Mouse (Mus musculus): ENCODE data around the gene 2410015M20Rik. TPM values are rescaled to one million over a fixed set of nuclear protein-coding genes. Genes with fewer than 3 reads are reported as not detected.
"Not testable (repeated sequence)": the region's sequence is repeated elsewhere in the genome, so short reads cannot be mapped to it uniquely, and the experiment has no call there.

Gene 2410015M20Rik
- polyA plus RNA-seq, 1 experiment from 2014 or later: 192 TPM

DNA sequence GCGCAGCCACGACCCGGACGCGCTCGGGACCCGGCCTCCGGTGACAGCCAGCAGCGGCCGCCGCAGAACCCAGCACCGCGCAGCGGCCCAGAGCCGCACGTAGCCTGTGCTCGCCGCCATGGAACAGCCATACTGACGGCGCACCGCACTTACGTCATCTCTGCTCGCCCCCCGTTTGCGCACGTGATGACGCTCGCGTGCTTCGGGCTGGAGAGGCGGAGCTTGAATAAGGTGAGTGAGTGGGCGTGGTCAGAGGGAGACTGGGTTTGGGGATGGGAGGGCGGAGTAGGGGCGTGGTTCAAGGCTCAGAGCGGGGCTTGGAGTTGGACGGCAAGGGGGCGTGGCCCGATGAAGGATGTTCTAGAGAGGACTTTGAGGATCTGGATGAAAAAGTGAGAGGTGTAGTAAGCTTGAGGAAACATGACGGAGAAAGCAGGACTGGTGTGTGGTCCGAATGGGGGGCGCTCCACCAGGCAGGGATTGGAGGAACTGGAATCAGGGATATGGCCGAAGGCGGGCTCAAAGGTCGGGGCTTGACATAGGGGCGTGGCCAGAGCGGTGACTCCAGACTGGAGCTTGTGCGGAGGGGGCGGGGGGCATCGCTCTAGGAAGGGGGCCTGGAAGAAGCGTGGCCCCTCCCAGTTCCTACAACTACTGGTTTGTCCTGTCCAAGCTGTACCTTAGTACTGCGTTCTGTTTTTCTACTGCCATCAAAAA lies 17.3 kb upstream of the 2410015M20Rik start, which contains the start of gene Lonp1:
Gene Lonp1 (minus strand): TSS at position 134 of the 717 bp plus-strand sequence.
- H3K27ac ChIP-seq: no peak within 1 kb of the TSS
- H3K4me1 ChIP-seq: peaks cover 23% of the 10 kb centered on the region
- H3K4me2 ChIP-seq (replicated peaks): peak within 1 kb of the TSS; percentile 95
- H3K9ac ChIP-seq: peak within 1 kb of the TSS; percentile 84
- ATAC-seq (ENCODE audit: low FRiP score, low read depth): peak; percentile 92
- H3K36me3 ChIP-seq: peaks cover 16% of the 10 kb centered on the region
- WGBS: under 1% methylated on average over 51 of the region's 51 CpGs
- H3K9me3 ChIP-seq: no peaks in the 10 kb centered on the region
- H3K4me3 ChIP-seq: peak within 1 kb of the TSS; percentile 98
- H3K27me3 ChIP-seq (replicated peaks): no peaks in the 10 kb centered on the region

DNA sequence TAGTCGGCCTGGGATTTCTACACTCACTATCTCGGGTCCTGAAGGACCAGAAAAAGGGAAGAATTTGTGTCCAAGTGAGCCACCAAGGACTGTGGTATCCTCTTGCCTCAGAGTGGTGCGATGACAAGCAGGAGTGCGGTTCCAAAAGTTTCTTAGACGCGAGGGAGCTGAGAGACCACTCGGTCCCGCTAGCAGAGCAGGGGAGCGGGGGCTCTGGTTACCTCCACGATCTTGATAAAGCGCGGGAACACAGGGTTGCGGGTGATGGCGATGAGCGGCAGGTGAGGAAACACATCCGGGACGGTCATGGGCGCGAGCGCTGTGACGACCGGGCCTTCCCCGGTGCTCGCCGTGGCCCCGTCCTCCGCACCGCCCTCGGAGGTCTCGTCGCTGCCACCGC lies 16.7 kb upstream of the 2410015M20Rik start:
- peak overlapping the region; percentile 84 for H3K9ac ChIP-seq
- H3K4me1 ChIP-seq: peaks cover 23% of the 10 kb centered on the region
- no peak; the same call in 1 of the 2 replicates for ATAC-seq (ENCODE audit: low FRiP score, low read depth)
- H3K4me2 ChIP-seq (replicated peaks): peak overlapping the region; percentile 95
- H3K27me3 ChIP-seq (replicated peaks): no peaks in the 10 kb centered on the region
- no peaks in the 10 kb centered on the region for H3K9me3 ChIP-seq
- 1% methylated on average over 32 of the region's 32 CpGs for WGBS
- no peak overlapping the region for H3K27ac ChIP-seq
- H3K4me3 ChIP-seq: peak overlapping the region; percentile 98
- peaks cover 22% of the 10 kb centered on the region for H3K36me3 ChIP-seq

DNA sequence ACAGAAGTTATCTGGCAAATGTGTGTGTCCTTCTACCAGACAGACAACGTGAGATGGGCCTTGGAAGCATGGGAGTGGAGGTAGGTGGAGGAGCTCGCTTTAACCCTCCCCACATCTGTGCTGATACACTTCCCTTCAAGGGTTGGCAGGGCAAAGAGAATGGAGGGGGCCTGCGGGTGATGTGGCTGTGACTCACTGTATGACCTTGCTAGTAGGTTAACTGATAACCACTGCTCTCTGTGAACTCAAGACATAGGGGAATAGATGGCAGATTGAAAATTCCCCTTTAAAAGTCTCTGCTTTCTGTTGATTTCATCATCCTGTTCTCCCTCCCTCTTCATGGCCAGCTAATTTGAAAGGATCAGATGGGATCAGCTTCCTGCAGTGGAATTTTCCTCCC lies 15.9 kb upstream of the 2410015M20Rik start:
- ATAC-seq (ENCODE audit: low FRiP score, low read depth): no peak

DNA sequence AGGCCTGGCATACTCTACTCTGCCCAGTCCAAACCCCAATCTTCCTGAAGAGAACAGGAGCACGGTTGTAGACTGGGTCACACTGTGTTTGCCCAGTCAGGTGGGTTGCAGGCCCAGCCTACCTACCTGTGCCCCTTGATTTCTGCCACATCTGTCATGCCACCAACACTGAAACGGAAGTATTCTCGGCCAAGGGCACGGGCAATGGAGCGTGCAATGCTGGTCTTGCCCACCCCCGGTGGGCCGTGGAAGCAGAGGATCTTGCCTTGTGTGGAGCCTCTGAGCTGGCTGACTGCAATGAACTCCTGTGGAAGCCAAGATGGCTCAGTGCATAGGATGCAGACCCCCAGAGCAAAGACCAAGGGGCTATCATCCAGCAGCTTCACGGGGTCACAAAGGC lies 8.1 kb upstream of the 2410015M20Rik start:
- no peak for ATAC-seq (ENCODE audit: low FRiP score, low read depth)
- no peak overlapping the region for H3K4me3 ChIP-seq
- H3K4me1 ChIP-seq: peaks cover 15% of the 10 kb centered on the region
- H3K4me2 ChIP-seq (replicated peaks): no peak overlapping the region
- no peaks in the 10 kb centered on the region for H3K27me3 ChIP-seq (replicated peaks)
- H3K36me3 ChIP-seq: peaks cover 83% of the 10 kb centered on the region
- no peak overlapping the region for H3K27ac ChIP-seq
- 94% methylated on average over 8 of the region's 8 CpGs for WGBS
- no peak overlapping the region for H3K9ac ChIP-seq
- no peaks in the 10 kb centered on the region for H3K9me3 ChIP-seq

More for the DNA sequence above, 15.9 kb upstream of the 2410015M20Rik start:
- Histone ChIP-seq H3K4me1 (peaks cover 23% of the 10 kb centered on the region), H3K4me3 (no peak overlapping the region), H3K36me3 (peaks cover 28% of the 10 kb centered on the region), H3K27ac (no peak overlapping the region), H3K9me3 (no peaks in the 10 kb centered on the region), H3K9ac (no peak overlapping the region), H3K27me3 (replicated peaks) (no peaks in the 10 kb centered on the region), H3K4me2 (replicated peaks) (peak overlapping the region; percentile 95)
- WGBS: 88% methylated on average over 3 of the region's 3 CpGs

DNA sequence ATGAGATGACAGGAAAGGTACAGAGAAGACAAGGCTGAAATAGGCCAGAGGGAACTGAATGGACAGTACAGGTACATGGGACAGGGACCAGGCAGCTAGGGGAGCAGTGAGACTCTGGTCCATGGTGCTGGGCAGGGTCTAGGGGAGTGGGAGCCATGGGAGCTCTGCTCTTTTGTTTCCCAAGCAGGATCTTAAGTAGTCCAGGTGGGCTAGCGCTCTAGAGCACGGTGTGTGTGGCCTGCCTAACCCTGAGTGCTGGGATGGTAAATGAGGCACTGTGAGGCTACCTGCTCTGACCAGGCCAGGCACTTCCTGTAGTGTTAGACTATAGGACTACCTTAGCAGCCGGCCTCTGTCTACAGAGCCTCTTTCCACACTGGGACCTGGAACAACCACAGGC lies 7.2 kb upstream of the 2410015M20Rik start:
- Histone ChIP-seq H3K9ac (no peak overlapping the region), H3K9me3 (no peaks in the 10 kb centered on the region), H3K4me3 (no peak overlapping the region), H3K36me3 (peaks cover 74% of the 10 kb centered on the region), H3K4me2 (replicated peaks) (no peak overlapping the region), H3K27ac (no peak overlapping the region), H3K4me1 (peaks cover 15% of the 10 kb centered on the region), H3K27me3 (replicated peaks) (no peaks in the 10 kb centered on the region)
- no peak for ATAC-seq (ENCODE audit: low FRiP score, low read depth)
- 89% methylated on average over 3 of the region's 3 CpGs for WGBS

DNA sequence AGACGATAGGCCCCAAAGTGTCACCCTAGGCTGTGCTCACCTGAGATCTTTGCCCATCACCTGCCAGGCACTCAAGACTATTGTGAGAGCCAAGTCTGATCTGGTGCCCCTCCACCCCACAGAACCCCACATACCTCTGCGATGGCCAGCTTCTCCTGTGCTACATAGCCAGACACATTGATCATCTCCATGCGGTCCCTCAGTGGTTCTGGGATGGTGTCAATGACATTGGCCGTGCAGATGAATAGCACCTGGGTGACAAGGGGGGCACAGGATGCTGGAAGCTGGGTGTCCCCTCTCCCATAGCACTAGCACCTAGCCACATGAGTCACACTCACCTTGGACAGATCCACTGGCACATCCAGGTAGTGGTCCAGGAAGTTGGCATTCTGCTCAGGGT lies 6.2 kb upstream of the 2410015M20Rik start:
- H3K4me3 ChIP-seq: no peak overlapping the region
- no peak for ATAC-seq (ENCODE audit: low FRiP score, low read depth)
- H3K4me2 ChIP-seq (replicated peaks): no peak overlapping the region
- H3K4me1 ChIP-seq: peaks cover 15% of the 10 kb centered on the region
- peaks cover 66% of the 10 kb centered on the region for H3K36me3 ChIP-seq
- H3K9ac ChIP-seq: no peak overlapping the region
- no peak overlapping the region for H3K27ac ChIP-seq
- H3K27me3 ChIP-seq (replicated peaks): no peaks in the 10 kb centered on the region
- no peaks in the 10 kb centered on the region for H3K9me3 ChIP-seq
- 89% methylated on average over 4 of the region's 4 CpGs for WGBS

DNA sequence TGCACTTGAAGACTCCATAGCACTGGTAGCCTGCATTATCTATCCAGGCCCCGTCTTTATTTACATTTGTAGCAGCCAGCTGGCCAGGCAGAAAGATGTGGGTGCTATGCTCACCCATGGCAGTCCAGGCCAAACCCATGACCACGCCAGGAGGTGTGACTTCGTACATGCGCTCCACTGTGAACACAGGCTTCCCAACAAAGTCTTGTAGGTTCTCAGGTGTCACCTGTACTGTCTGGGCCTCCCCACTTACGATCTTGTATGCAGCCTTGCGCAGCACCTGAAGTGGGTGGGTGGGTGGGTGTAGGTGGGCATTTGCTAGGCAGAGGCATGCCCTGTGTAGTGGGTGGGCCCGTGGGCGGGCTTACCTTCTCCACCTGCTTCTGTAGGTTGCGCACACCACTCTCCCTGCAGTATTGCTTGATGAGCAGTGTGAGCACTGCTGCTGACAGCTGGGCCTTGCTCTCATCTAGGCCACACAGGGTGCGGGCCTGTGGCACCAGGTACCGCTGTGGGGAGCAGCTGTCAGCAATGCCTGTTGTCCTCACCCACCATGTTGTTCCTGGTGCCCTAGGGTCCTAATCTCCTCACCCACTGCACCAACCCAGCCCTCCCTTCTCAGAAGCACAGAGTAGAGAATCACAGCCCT lies 5.7 kb upstream of the 2410015M20Rik start:
- H3K9ac ChIP-seq: peak overlapping the region; percentile 90
- peaks cover 61% of the 10 kb centered on the region for H3K36me3 ChIP-seq
- 90% methylated on average over 11 of the region's 11 CpGs for WGBS
- H3K27ac ChIP-seq: no peak overlapping the region
- no peaks in the 10 kb centered on the region for H3K27me3 ChIP-seq (replicated peaks)
- ATAC-seq (ENCODE audit: low FRiP score, low read depth): no peak
- peak overlapping the region; percentile 95 for H3K4me2 ChIP-seq (replicated peaks)
- no peaks in the 10 kb centered on the region for H3K9me3 ChIP-seq
- no peak overlapping the region; the same call in 1 of the 2 replicates for H3K4me3 ChIP-seq
- H3K4me1 ChIP-seq: peaks cover 20% of the 10 kb centered on the region

DNA sequence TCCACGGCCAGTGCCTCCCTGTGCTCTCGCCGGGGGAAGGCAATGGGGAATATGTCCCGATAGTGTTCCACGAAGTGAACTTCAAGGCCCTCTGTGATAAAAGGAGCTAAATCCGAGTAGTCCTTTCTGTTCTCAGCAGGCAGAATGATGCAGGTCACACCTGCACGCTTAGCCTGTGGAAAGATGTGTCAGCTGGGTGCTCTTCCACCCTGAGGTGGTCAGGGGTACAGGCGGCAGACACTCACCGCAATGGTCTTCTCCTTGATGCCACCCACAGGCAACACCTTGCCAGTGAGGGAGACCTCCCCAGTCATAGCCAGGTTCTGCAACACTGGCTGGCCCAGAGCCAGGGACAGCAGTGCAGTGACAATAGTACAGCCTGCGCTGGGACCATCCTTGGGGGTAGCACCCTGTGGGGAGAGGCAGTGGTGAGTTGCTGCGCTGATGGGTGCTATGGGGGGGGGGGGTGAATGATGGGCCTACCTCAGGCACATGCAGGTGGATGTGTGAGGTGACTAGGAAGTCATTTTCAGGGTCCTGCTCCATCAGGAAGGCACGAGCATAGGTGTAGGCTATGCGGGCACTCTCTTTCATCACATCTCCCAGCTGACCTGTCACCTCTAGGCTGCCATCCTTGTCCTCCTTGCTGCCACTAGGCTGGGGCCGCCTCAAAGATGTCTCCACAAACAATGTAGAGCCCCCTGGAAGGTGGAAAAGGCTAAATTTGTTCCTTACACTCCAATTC lies 5.0 kb upstream of the 2410015M20Rik start:
- Histone ChIP-seq H3K9ac (peak overlapping the region; percentile 90), H3K9me3 (no peaks in the 10 kb centered on the region), H3K27me3 (replicated peaks) (no peaks in the 10 kb centered on the region), H3K36me3 (peaks cover 54% of the 10 kb centered on the region), H3K4me3 (peak overlapping the region; percentile 75), H3K27ac (no peak overlapping the region), H3K4me1 (peaks cover 23% of the 10 kb centered on the region), H3K4me2 (replicated peaks) (peak overlapping the region; percentile 95)
- ATAC-seq (ENCODE audit: low FRiP score, low read depth): no peak
- 33% methylated on average over 14 of the region's 14 CpGs for WGBS

DNA sequence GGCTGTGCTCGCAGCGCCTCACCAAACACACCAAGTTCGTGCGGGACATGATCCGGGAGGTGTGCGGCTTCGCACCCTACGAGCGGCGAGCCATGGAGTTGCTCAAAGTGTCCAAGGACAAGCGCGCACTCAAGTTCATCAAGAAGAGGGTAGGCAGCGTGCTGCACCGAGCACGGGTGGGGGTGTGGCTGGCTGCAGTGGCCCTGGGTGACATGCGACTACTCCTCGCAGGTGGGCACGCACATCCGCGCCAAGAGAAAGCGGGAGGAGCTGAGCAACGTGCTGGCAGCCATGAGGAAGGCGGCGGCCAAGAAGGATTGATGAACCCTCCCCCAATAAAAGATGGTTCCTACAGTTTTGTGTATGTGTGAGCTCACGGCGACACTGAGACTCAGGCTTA lies 4.3 kb upstream of the 2410015M20Rik start:
- peaks cover 47% of the 10 kb centered on the region for H3K36me3 ChIP-seq
- not testable (repeated sequence) for H3K9me3 ChIP-seq; H3K27me3 ChIP-seq (replicated peaks); H3K27ac ChIP-seq; ATAC-seq (ENCODE audit: low FRiP score, low read depth)
- H3K4me2 ChIP-seq (replicated peaks): peak overlapping the region; percentile 95
- H3K9ac ChIP-seq: peak overlapping the region; percentile 90
- peaks cover 25% of the 10 kb centered on the region for H3K4me1 ChIP-seq
- peak overlapping the region; percentile 75 for H3K4me3 ChIP-seq
- under 1% methylated on average over 26 of the region's 26 CpGs for WGBS

DNA sequence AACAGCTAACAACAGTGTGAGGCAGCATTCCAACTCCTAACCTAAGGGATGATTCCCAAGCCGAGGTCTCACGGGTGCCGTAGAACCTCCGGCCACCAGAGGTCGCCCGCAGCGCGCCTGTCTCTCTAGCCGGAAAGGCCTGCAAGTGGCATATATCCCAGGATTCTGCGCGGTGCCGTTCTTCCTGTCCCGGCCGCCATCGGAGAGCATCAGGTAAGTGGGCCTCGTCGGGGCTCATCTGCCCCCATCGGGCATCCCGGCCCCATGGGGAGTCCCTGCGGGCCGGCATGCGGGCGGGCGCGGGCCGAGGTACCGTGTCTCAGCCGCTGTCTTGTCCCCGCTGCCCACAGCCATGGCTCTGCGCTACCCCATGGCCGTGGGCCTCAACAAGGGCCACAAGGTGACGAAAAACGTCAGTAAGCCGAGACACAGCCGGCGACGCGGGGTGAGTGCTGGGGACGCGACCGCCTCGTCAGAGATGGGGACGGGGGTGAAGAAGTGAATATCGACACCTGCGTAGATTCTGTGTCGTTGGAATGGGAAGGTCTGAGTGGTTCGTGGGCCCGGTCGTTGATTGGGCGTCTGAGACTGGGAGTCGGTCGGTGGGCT lies 3.8 kb upstream of the 2410015M20Rik start, which contains the start of gene Rpl36:
Gene Rpl36 (plus strand): TSS at position 181 of the 609 bp plus-strand sequence.
- Histone ChIP-seq H3K36me3 (peaks cover 42% of the 10 kb centered on the region), H3K27me3 (replicated peaks) (no peaks in the 10 kb centered on the region), H3K4me1 (peaks cover 31% of the 10 kb centered on the region), H3K9ac (peak within 1 kb of the TSS; percentile 90), H3K4me3 (peak within 1 kb of the TSS; percentile 75), H3K27ac (peak within 1 kb of the TSS; percentile 82), H3K9me3 (no peaks in the 10 kb centered on the region), H3K4me2 (replicated peaks) (peak within 1 kb of the TSS; percentile 95)
- ATAC-seq (ENCODE audit: low FRiP score, low read depth): peak; percentile 34
- under 1% methylated on average over 52 of the region's 52 CpGs for WGBS

DNA sequence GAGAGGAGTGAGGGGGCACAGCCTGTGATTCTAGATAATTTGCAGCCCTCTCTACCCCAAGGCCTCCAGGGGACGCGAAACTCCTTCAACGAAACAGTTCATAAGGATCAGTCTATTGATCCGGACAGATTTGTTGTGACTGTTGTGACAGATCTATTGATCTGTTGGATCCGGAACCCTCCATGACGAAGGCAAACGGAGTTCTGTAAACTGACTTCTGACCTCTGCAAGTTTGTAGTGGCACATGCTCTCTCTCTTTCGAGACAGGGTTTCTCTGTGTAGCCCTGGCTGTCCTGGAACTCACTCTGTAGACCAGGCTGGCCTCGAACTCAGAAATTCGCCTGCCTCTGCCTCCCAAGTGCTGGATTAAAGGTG lies 3.0 kb upstream of the 2410015M20Rik start:
- H3K27me3 ChIP-seq (replicated peaks); H3K9ac ChIP-seq; ATAC-seq (ENCODE audit: low FRiP score, low read depth); H3K4me3 ChIP-seq; H3K4me2 ChIP-seq (replicated peaks); H3K27ac ChIP-seq; H3K9me3 ChIP-seq: not testable (repeated sequence)
- H3K4me1 ChIP-seq: peaks cover 32% of the 10 kb centered on the region
- WGBS: 80% methylated on average over 10 of the region's 10 CpGs
- H3K36me3 ChIP-seq: peaks cover 36% of the 10 kb centered on the region

Data from neural tube, embryonic 12.5 days (tissue).